Mouse (Mus musculus) ES-Bruce4 (cell line): Measurements from ENCODE around the gene Acvr2b. TPM values are rescaled to one million over a fixed set of nuclear protein-coding genes. Genes with fewer than 3 reads are reported as not detected.
A peak's percentile ranks its signal among the peaks of the same experiment; 100 is the strongest.

Experiments used
- H3K27ac ChIP-seq: 2 replicates; pipeline ENCODE4 v1.5.1; 2012; ENCODE audit warnings: low read length, inconsistent platforms; ENCODE audit not compliant: insufficient read depth
- H3K27me3 ChIP-seq: 2 replicates; pipeline ENCODE4 v1.6.1; 2012; ENCODE audit warnings: mild to moderate bottlenecking, low read length, inconsistent platforms; ENCODE audit not compliant: control insufficient read depth, poor library complexity, insufficient read depth, severe bottlenecking
- H3K36me3 ChIP-seq: 2 replicates; pipeline ENCODE4 v1.6.1; 2012; ENCODE audit warnings: inconsistent platforms, mild to moderate bottlenecking, low read length, moderate library complexity; ENCODE audit not compliant: control insufficient read depth, poor library complexity, insufficient read depth, severe bottlenecking
- H3K4me1 ChIP-seq: one replicate; pipeline ENCODE4 v1.8.1; 2011; ENCODE audit warnings: low read length; ENCODE audit not compliant: control insufficient read depth, insufficient read depth
- H3K4me3 ChIP-seq: 2 replicates; pipeline ENCODE4 v1.5.1; 2011; ENCODE audit warnings: low read depth, mild to moderate bottlenecking, low read length
- H3K9ac ChIP-seq: 2 replicates; pipeline ENCODE4 v1.6.1; 2012; ENCODE audit warnings: low read depth, mild to moderate bottlenecking, inconsistent platforms; ENCODE audit not compliant: poor library complexity, severe bottlenecking
- H3K9me3 ChIP-seq: replicated peaks from 2 replicates; pipeline ENCODE4 v1.6.1; 2012; ENCODE audit warnings: mild to moderate bottlenecking, low read length, inconsistent platforms; ENCODE audit not compliant: control insufficient read depth, poor library complexity, insufficient read depth, severe bottlenecking
- CTCF ChIP-seq: IDR thresholded peaks from one replicate; pipeline ENCODE4 v1.8.1; 2011; ENCODE audit warnings: low read depth, low read length
- EP300 ChIP-seq: IDR thresholded peaks from 2 replicates; pipeline ENCODE4 v1.6.1; 2011; ENCODE audit warnings: low read depth, low read length; ENCODE audit not compliant: insufficient read depth
- POLR2A ChIP-seq: IDR thresholded peaks from one replicate; pipeline ENCODE4 v1.8.1; 2011; ENCODE audit warnings: low read length; ENCODE audit not compliant: insufficient read depth
- polyA plus RNA-seq: library from polyadenylated mRNA; stranded (reverse); fragments of >200 nt; gene quantifications from 2 replicates; pipeline ENCODE4 v1.2.4, GENCODE M21; 2011; ENCODE audit warnings: low read depth; ENCODE audit not compliant: missing spikeins, insufficient read depth, insufficient read length

Acvr2b gene
- polyA plus RNA-seq, 1 experiment, result 52.1 TPM

DNA sequence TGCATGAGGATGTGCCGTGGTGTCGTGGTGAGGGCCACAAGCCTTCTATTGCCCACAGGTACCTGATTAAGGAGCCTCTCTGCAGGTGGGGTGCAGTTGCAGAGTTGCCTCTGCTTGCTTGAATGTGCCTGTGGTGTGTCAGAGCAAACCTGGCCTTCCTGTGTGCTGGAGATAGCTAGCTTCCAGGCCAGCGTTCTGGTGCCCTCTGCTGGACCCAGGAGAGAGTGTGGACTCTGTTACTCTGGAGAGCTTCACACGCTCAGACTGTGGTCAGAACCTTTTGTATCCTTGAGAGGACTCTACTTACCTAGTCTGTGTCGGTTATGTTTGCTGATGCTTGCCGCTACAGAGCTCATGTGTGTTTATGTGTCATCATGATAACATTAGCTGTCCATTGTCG is 28.4 kb downstream of the Acvr2b start:
- H3K4me1 ChIP-seq, result no peaks in the 10 kb centered on the region
- TF ChIP-seq EP300 (no peak), POLR2A (no peak), CTCF (peak; percentile 93)
- H3K27ac ChIP-seq, result no peak overlapping the region
- no peak overlapping the region for H3K9ac ChIP-seq
- no peak overlapping the region for H3K4me3 ChIP-seq
- H3K27me3 ChIP-seq, result no peaks in the 10 kb centered on the region
- 0 out of 2 replicates have a peak, but pooled peaks cover 7% of the 10 kb centered on the region for H3K36me3 ChIP-seq
- no peaks in the 10 kb centered on the region for H3K9me3 ChIP-seq

DNA sequence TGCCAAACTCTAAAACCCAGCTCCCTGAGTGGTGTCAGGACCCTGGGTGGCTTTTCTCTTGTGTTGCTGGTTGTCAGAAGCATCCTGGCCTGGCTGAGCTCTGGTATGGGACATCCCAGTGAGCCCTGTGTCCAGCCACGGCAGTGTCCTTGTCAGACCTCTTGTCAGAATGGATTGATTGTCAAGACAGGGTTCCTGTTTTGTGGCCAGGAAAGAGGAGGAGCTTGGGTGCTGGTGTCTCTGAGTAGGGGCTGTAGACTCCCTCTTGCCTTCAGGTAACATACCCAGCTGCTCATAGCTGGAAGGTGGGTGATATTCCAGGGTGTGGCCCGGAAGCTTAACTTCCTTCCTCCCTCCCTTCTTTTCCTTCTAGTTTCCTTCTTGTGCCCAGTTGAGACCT is 33.9 kb downstream of the Acvr2b start:
- no peaks in the 10 kb centered on the region for H3K4me1 ChIP-seq
- no peaks in the 10 kb centered on the region for H3K27me3 ChIP-seq
- no peak overlapping the region for H3K27ac ChIP-seq
- H3K36me3 ChIP-seq, result 0 out of 2 replicates have a peak, but pooled peaks cover 3% of the 10 kb centered on the region
- H3K9ac ChIP-seq, result no peak overlapping the region
- no peak overlapping the region for H3K4me3 ChIP-seq
- no peak for TF ChIP-seq CTCF
- TF ChIP-seq POLR2A, result no peak
- TF ChIP-seq EP300, result no peak
- H3K9me3 ChIP-seq, result no peaks in the 10 kb centered on the region

DNA sequence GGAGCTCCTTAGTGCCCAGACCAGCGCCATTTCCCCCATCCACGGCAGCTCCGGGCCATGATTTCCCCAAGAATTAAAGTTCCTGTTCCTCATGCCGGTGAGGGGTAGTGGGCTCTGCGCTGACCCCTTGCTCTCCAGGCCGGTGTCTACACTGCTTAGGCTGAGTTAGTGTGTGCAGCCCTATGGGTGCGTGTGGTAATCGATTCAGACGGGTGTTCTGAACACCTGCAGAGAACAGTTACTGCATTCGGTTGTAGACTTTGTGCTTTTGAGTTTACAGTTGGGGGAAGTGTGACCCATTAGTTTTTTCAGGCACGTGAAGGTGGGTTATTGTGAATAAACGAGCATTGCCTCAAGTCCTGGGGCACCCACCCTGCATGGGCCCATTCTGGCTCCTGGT is 36.1 kb downstream of the Acvr2b start:
- H3K27ac ChIP-seq, result no peak overlapping the region
- TF ChIP-seq CTCF, result no peak
- TF ChIP-seq EP300, result no peak
- no peak for TF ChIP-seq POLR2A
- no peak overlapping the region for H3K9ac ChIP-seq
- no peaks in the 10 kb centered on the region for H3K4me1 ChIP-seq
- H3K9me3 ChIP-seq, result no peaks in the 10 kb centered on the region
- no peaks in the 10 kb centered on the region for H3K27me3 ChIP-seq
- H3K36me3 ChIP-seq, result 0 out of 2 replicates have a peak, but pooled peaks cover 3% of the 10 kb centered on the region
- H3K4me3 ChIP-seq, result no peak overlapping the region

DNA sequence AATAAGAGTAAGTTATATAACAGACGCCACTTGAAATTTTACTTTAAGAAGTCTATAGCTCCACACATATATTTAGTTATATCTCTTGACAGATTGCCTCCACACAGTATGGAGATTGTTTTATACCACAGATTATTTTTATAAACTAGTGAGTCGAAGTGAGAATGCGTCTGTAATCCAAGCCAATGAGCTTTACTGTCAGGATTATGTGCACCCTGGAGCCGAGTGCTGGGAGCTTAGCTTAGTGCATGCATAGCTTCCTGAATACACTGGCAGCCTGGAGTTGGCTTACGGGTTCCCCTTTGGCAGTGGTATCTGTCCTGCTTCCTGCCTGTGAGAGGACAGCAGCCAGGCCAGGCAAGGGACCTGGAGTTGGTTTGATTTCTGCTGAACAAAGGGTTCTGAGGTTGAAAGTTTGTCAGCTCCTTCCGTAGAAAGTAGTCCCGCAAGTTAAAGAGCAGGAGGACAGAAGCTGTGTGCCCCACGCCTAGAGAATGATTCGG is 36.6 kb downstream of the Acvr2b start:
- H3K9ac ChIP-seq, result no peak overlapping the region
- H3K4me1 ChIP-seq, result no peaks in the 10 kb centered on the region
- H3K27ac ChIP-seq, result no peak overlapping the region
- 0 out of 2 replicates have a peak, but pooled peaks cover 3% of the 10 kb centered on the region for H3K36me3 ChIP-seq
- TF ChIP-seq CTCF, result no peak
- no peak overlapping the region for H3K4me3 ChIP-seq
- H3K9me3 ChIP-seq, result no peaks in the 10 kb centered on the region
- no peaks in the 10 kb centered on the region for H3K27me3 ChIP-seq

DNA sequence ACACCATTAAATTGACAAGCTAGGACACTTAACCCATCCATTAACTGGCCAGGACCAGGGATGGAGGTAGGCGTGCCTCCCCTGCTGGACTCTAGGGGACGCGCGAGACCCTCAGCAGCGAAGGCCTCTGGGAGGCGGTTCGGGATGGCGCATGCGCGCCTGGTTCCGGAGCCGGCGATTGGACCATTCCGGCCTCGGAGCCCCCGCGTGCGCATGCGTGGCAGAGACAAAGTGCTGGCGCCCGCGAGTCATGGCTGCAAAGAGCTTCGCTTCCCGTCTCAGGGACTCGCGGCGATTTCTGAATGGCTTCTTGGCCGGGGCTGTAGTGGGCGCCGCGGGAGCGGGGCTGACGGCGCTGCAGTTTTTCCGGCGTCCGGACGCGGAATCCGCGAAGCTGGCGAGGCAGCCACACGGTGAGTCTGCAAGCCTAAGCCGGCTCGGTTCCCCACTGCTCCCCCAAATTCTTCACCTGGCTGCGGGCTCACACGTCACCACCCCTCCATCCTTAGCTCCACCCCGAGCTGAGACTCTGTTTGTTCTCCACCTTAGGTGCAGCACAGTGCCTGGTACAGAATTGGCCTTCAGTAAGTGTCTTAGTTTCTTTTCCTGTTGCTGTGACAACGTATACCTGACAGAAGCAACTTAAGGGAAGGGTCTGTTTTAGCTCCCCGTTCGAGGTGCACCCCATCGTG is 43.0 kb downstream of the Acvr2b start, which contains the start of gene Exog:
Gene Exog, plus strand, starts transcription at position 206 of the 692 bp plus-strand sequence.
- Histone ChIP-seq H3K9ac (peak within 1 kb of the TSS; percentile 68), H3K27me3 (no peaks in the 10 kb centered on the region), H3K36me3 (peaks cover 15% of the 10 kb centered on the region), H3K27ac (no peak within 1 kb of the TSS), H3K4me3 (peak within 1 kb of the TSS; percentile 95), H3K4me1 (no peaks in the 10 kb centered on the region), H3K9me3 (no peaks in the 10 kb centered on the region)
- TF ChIP-seq EP300, result peak; percentile 32; the same call in 1 of the 2 replicates
- peak; percentile 87 for TF ChIP-seq CTCF
- peak; percentile 72 for TF ChIP-seq POLR2A

DNA sequence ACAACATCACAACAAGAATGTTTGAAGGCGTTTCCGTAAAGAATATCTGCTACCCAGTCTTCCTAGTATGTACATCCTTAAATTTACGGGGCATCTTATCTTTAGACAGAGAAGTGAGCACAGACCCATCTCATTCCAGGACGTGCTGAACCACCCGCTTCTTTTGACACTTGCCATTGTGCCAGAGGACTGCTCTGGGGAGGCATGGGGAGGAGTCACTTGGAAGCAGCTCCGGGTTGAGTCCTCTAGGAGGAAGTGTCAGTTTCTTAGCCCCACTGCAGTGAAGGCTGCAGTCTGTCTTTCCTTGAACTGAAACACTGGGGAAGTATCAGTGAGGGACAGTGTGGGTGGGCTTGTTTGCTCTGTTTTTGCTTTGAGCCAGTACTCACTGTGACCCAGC is 43.8 kb downstream of the Acvr2b start:
- Histone ChIP-seq H3K36me3 (peaks cover 20% of the 10 kb centered on the region), H3K4me3 (no peak overlapping the region), H3K9me3 (no peaks in the 10 kb centered on the region), H3K27ac (no peak overlapping the region), H3K4me1 (no peaks in the 10 kb centered on the region), H3K27me3 (no peaks in the 10 kb centered on the region), H3K9ac (peak overlapping the region; percentile 68)
- TF ChIP-seq CTCF (no peak), EP300 (no peak), POLR2A (no peak)
